Mouse (Mus musculus): Measurements from ENCODE around the gene Apbb2.
"Not testable (repeated sequence)": the region's sequence is repeated elsewhere in the genome, so short reads cannot be mapped to it uniquely, and the experiment has no call there.

DNA sequence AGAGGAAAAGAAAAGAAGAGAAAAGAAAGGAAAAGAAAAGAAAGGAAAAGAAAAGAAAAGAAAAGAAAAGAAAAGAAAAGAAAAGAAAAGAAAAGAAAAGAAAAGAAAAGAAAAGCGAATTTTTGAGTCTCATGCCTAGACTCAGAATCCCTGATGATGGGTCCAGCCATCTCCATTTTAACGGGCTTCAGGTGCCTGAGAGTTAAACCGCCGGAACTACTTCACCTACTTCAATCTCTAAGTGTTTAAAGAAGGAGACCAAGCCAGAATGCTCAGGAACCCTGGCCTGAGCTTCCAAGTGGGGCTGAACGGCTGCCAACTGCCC lies 359.2 kb downstream of the Apbb2 start:
- TF ChIP-seq POLR2A (IDR thresholded peaks at IDR 0.05; ENCODE audit: borderline replicate concordance, insufficient read depth, low read length); CTCF (IDR thresholded peaks at IDR 0.05; ENCODE audit: borderline replicate concordance, insufficient read depth, low read depth, low read length): not testable (repeated sequence)
